Mouse (Mus musculus) heart, embryonic 16.5 days (tissue): ENCODE measurements around the gene Gm11758. TPM values are rescaled to one million over a fixed set of nuclear protein-coding genes. Genes with fewer than 3 reads are reported as not detected.
"Not testable (repeated sequence)": the region's sequence is repeated elsewhere in the genome, so short reads cannot be mapped to it uniquely, and the experiment has no call there.

Source experiments
- ATAC-seq: fragments of 200-750 bp; cut with Nextera tagmentation; replicated peaks from 2 replicates; pipeline ENCODE4 v1.8.0; 2017; ENCODE audit warnings: moderate number of reproducible peaks; ENCODE audit not compliant: insufficient read depth, low FRiP score; ENCODE audit errors: extremely low read depth
- H3K27ac ChIP-seq: fragments of 300-500 bp; sonication (generic); 2 replicates; pipeline ENCODE4 v1.5.1; 2014; ENCODE audit warnings: mild to moderate bottlenecking, low read length, control low read depth, moderate library complexity
- H3K27me3 ChIP-seq: fragments of 300-500 bp; sonication (generic); 2 replicates; pipeline ENCODE4 v1.6.1; 2014; ENCODE audit warnings: low read length, mixed read lengths; ENCODE audit not compliant: control insufficient read depth, insufficient read depth
- H3K36me3 ChIP-seq: fragments of 300-500 bp; sonication (generic); 2 replicates; pipeline ENCODE4 v1.6.1; 2014; ENCODE audit not compliant: control insufficient read depth, insufficient read depth
- H3K4me1 ChIP-seq: fragments of 300-500 bp; sonication (generic); 2 replicates; pipeline ENCODE4 v1.6.1; 2014; ENCODE audit warnings: low read length, mixed read lengths; ENCODE audit not compliant: control insufficient read depth, insufficient read depth
- H3K4me2 ChIP-seq: fragments of 300-500 bp; sonication (generic); 2 replicates; pipeline ENCODE4 v1.6.1; 2014; ENCODE audit warnings: low read depth, mild to moderate bottlenecking, control low read depth, low read length
- H3K4me3 ChIP-seq: fragments of 300-500 bp; sonication (generic); 2 replicates; pipeline ENCODE4 v1.5.1; 2014; ENCODE audit warnings: mild to moderate bottlenecking, control low read depth, low read length
- H3K9ac ChIP-seq: fragments of 300-500 bp; sonication (generic); 2 replicates; pipeline ENCODE4 v1.6.1; 2014; ENCODE audit warnings: low read length, control low read depth
- H3K9me3 ChIP-seq: fragments of 300-500 bp; sonication (generic); replicated peaks from 2 replicates; pipeline ENCODE4 v1.6.1; 2016; ENCODE audit warnings: low read length; ENCODE audit not compliant: control insufficient read depth
- WGBS: fragments of 180-500 bp; shearing (Covaris S2); extraction: QIAGEN DNeasy Blood & Tissue Kit; methylation state at CpG from one replicate; pipeline ENCODE4 v1.1.7; 2014; 5-methylcytosine and 5-hydroxymethylcytosine counted together
- polyA plus RNA-seq: library from polyadenylated mRNA; unstranded; fragments of >200 nt; fragmentation: Nextera tagmentation; extraction: Ambion mirVana; gene quantifications from 2 replicates; pipeline ENCODE4 v1.2.1, GENCODE M21; 2015

Gene Gm11758
- polyA plus RNA-seq = not detected in 2 replicates

GRCm38 (mm10) chr4:73876166-73876565, at the start of gene Gm11758:
TSS of gene Gm11758 (minus strand) at chr4:73876266.
- no CpG with 5 or more reads among the region's 4 CpGs for WGBS
- not testable (repeated sequence) for H3K9ac ChIP-seq, H3K4me2 ChIP-seq, H3K9me3 ChIP-seq, H3K27ac ChIP-seq, H3K4me1 ChIP-seq, H3K36me3 ChIP-seq, ATAC-seq, H3K4me3 ChIP-seq, H3K27me3 ChIP-seq

- H3K9me3 ChIP-seq, H3K4me3 ChIP-seq: not testable (repeated sequence)
- WGBS = 75% methylated on average over 6 of the region's 6 CpGs
Observed at GRCm38 (mm10) chr4:73920660-73921059, 44.6 kb upstream of the Gm11758 start, which contains the start of gene Gm11756. TSS of gene Gm11756 (minus strand) at chr4:73920760.

GRCm38 (mm10) chr4:73905853-73906252, 29.8 kb upstream of the Gm11758 start, which contains the start of gene Gm13871:
TSS of gene Gm13871 (minus strand) at chr4:73905953.
- H3K27me3 ChIP-seq, H3K36me3 ChIP-seq, H3K4me3 ChIP-seq, H3K27ac ChIP-seq, H3K9ac ChIP-seq, ATAC-seq, H3K4me2 ChIP-seq, H3K9me3 ChIP-seq, H3K4me1 ChIP-seq: not testable (repeated sequence)
- WGBS = no CpG with 5 or more reads among the region's 4 CpGs

More at GRCm38 (mm10) chr4:73920660-73921059, 44.6 kb upstream of the Gm11758 start, which contains the start of gene Gm11756:
- H3K4me1 ChIP-seq, H3K27me3 ChIP-seq, H3K4me2 ChIP-seq, H3K27ac ChIP-seq, H3K9ac ChIP-seq, H3K36me3 ChIP-seq, ATAC-seq: not testable (repeated sequence)

GRCm38 (mm10) chr4:73891012-73891411, 14.9 kb upstream of the Gm11758 start, which contains the start of gene Gm11757:
TSS of gene Gm11757 (minus strand) at chr4:73891112.
- H3K27me3 ChIP-seq, H3K4me1 ChIP-seq, H3K9ac ChIP-seq, H3K4me2 ChIP-seq, ATAC-seq, H3K36me3 ChIP-seq, H3K27ac ChIP-seq, H3K4me3 ChIP-seq, H3K9me3 ChIP-seq: not testable (repeated sequence)
- WGBS = no CpG with 5 or more reads among the region's 4 CpGs

GRCm38 (mm10) chr4:73826587-73826986, 49.5 kb downstream of the Gm11758 start:
- WGBS = 83% methylated on average over 3 of the region's 3 CpGs
- H3K4me3 ChIP-seq = no peak overlapping the region
- no peaks in the 10 kb centered on the region for H3K4me1 ChIP-seq
- ATAC-seq = no peak
- no peaks in the 10 kb centered on the region for H3K9me3 ChIP-seq
- no peaks in the 10 kb centered on the region for H3K27me3 ChIP-seq
- H3K27ac ChIP-seq = no peak overlapping the region
- H3K36me3 ChIP-seq = no peaks in the 10 kb centered on the region
- H3K4me2 ChIP-seq = no peak overlapping the region
- no peak overlapping the region for H3K9ac ChIP-seq

Other genes starting within 250 kb of the Gm11758 start
- gene Gm11236, start 238.1 kb downstream of the Gm11758 start, polyA plus RNA-seq = not detected in 2 replicates
- gene Gm11239, start 207.9 kb downstream of the Gm11758 start, polyA plus RNA-seq = not detected in 2 replicates
- not detected in 2 replicates for gene Gm428, start 192.8 kb downstream of the Gm11758 start, polyA plus RNA-seq
- gene Rasef, start 85.3 kb downstream of the Gm11758 start, polyA plus RNA-seq = 0.81 and 0.86 TPM in 2 replicates
- gene Gm11757, start 14.8 kb upstream of the Gm11758 start, polyA plus RNA-seq = not detected in 2 replicates
- not detected in 2 replicates for gene Gm13871, start 29.7 kb upstream of the Gm11758 start, polyA plus RNA-seq
- gene Gm11756, start 44.5 kb upstream of the Gm11758 start, polyA plus RNA-seq = not detected in 2 replicates
- 1.7 and 2.4 TPM in 2 replicates for gene 2310002L09Rik, start 74.6 kb upstream of the Gm11758 start, polyA plus RNA-seq
- 0.25 and 0.32 TPM in 2 replicates for gene Frmd3, start 137.2 kb upstream of the Gm11758 start, polyA plus RNA-seq